Mouse (Mus musculus) frontal cortex, postnatal 25 days (tissue): Measurements from ENCODE around the gene Pabpc4.
"Not testable (repeated sequence)": the region's sequence is repeated elsewhere in the genome, so short reads cannot be mapped to it uniquely, and the experiment has no call there.

Source experiments
- DNase-seq, 2 experiments: peaks; one replicate each; pipeline ENCODE4 v3.0.0; 2022; ENCODE audit warnings: low spot score in 2 of 2

Gene Pabpc4

GRCm38 (mm10) chr4:123247147-123247880 is 14.8 kb upstream of the Pabpc4 start:
- no peak for DNase-seq

GRCm38 (mm10) chr4:123248971-123249567 is 13.1 kb upstream of the Pabpc4 start:
- peak in 1 of 2 experiments; percentile 34 for DNase-seq

GRCm38 (mm10) chr4:123252214-123252613 is 9.9 kb upstream of the Pabpc4 start:
- DNase-seq: no peak

DNA sequence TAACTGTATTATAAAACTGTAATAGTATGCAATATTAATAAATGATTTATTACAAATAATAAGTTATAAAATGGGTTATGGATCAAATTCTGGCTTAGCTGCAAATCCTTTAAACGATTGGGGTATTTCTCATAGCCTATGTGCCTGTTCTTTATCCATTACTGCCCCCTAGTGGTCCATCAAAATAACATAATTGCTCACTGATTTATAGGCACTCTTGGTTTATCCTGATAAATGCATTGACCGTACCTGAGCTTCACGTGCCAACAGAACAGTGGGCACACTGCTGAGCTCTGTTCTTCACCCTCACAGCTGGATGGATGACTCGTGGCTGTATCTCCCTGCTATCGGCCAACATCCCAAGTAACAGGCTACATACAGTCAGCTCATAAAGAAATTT is 7.5 kb upstream of the Pabpc4 start:
- DNase-seq: no peak

- no peak for DNase-seq
Observed at GRCm38 (mm10) chr4:123260071-123260746, 1.9 kb upstream of the Pabpc4 start.

- no peak for DNase-seq
Observed at GRCm38 (mm10) chr4:123271063-123271462, 8.9 kb downstream of the Pabpc4 start.

DNA sequence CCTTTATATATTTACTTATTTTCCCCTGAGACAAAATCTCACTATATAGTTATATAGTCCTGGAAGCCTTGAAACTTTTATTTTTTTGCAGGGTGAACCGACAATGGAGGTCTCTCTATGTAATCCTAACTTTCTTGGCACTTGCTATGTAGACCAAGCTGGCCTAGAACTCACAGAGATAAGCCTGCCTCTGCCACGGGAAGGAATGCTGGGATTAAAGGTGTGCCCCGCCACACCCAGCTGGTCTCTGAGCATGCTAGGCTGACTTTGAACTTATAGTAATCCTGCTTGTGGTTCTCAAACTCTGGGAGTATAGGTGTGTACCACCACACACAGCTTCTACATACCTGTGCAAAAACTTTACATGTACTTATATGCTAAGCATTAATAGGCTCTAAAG is 18.0 kb downstream of the Pabpc4 start:
- no peak for DNase-seq

GRCm38 (mm10) chr4:123282500-123282899 is 20.3 kb downstream of the Pabpc4 start:
- DNase-seq: peak; percentile 66 to 83

GRCm38 (mm10) chr4:123282915-123283674 is 20.9 kb downstream of the Pabpc4 start:
- not testable (repeated sequence) for DNase-seq

DNA sequence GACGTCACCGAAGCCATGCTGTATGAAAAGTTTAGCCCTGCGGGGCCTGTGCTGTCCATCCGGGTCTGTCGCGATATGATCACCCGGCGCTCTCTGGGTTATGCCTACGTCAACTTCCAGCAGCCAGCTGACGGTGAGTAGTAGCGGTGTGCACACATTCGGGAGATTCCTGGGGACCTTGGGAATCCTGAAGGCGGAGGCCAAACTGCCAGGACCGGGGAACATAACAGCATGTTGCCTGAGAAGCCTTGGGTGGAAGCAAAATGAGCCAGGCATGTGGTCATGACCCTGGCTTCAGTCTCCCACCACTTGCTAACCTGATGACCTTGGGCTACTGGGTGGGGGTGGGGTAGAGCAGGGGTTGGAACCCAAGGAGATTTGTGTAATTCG is 21.5 kb downstream of the Pabpc4 start:
- DNase-seq: not testable (repeated sequence)

DNA sequence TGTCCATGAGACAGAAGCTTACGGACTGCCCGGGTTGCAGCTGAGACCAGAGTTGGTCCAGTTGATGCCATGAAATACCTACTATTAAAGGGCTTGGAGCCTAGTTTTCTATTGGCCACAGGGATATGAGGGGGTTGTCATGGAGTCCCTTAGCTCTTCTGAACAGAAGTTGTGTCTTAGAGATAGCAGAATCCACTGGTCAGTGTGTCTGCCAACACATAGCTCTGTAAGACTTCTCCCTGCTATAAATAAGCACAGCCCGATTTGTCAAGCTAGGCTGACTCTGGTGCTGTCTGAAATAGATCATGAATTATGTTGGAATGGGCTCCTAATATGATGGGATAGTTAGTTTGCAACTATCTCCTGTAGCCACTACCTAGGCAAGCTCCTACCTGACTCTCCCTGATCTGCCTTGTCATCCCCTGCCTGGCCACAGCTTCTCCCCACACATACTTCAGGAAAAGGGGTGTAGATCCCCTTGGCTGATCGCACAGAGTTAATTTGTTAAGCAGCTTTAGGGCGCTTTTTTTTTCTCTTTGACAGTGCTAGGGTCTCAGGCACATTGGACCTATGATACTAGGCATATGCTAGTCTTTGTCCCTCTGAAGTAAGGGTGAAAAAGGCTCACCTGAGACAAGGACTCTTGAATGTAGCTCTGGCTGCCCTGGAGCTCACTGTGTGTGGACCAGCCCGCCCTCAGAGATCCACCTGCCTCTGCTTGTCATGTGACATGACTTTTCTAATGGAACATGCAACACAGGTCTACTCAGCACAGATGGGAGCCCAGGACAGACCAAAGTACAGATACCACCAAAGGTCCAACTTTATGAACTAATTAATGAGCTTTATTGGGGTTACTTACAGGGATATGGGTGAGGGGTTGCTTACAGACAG is 22.8 kb downstream of the Pabpc4 start:
- DNase-seq: no peak

DNA sequence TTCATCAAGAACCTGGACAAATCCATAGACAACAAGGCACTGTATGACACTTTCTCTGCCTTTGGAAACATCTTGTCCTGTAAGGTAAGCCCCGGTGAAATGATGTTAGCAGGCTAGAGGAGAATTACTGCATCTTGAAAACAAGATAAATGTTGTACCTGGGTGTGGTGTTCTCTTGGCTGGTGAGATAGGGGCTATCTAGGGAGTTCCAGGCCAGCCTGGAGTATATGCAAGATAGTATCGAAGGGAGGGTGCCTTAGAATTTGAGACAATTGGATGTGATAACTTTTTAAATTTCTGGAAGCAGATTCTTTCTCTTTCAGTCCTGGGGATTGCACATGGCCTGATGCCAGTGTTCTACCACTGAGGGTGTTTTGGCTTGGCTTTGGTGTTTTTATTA is 24.6 kb downstream of the Pabpc4 start:
- DNase-seq: no peak

DNA sequence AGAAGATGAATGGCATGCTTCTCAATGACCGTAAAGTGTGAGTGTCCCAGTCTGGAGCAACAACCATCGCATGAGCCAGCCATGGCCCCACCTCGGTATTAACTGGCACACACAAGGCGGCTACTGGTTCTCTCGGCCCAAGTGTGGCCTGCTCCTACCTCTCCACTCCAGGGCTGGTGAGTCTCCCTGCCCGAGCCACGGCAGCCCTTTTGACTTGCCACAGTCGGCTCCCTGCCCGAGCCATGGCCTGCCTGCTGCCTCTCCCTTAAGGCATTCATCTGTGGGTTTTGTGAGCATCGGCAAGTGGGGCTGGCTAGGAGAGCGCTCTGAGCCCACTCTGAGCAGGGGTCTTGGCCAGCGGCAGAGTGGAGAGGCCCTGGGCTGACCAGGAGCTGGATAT is 26.9 kb downstream of the Pabpc4 start:
- DNase-seq: no peak

DNA sequence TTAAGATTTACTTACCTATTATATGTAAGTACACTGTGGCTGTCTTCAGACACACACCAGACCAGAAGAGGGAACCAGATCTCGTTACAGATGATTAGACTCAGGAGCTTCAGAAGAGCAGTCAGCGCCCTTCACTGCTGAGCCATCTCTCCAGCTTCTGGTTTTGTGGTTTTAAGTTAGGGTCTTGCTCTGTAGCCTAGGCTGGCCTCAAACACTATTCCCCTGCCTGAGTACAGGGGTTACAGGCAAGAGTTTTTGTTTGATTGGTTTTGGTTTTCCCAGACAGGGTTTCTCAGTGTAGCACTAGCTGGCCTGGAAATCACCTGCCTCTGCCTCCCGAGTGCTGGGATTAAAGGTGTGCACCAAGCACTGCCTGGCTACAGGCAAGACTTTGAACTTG is 30.2 kb downstream of the Pabpc4 start:
- no peak for DNase-seq

- no peak for DNase-seq
Observed at GRCm38 (mm10) chr4:123292989-123293388, 30.8 kb downstream of the Pabpc4 start.

GRCm38 (mm10) chr4:123293661-123294443 is 31.7 kb downstream of the Pabpc4 start:
- no peak for DNase-seq

DNA sequence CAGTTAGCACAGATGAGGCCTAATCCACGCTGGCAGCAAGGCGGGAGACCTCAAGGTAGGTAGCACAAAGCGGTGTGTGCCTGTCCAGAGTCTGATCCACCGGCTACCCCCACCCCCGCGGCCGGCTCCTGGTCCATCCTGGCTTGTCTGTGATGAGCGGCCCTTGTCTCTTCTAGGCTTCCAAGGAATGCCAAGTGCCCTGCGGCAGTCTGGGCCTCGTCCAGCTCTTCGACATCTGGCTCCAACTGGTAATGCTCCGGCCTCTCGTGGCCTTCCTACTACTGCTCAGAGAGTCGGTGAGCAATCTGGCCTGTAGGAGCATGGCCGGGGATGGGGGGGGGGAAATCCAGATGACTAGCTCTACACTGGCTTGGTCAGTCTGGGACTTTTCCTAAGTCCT is 32.9 kb downstream of the Pabpc4 start:
- DNase-seq: not testable (repeated sequence)

DNA sequence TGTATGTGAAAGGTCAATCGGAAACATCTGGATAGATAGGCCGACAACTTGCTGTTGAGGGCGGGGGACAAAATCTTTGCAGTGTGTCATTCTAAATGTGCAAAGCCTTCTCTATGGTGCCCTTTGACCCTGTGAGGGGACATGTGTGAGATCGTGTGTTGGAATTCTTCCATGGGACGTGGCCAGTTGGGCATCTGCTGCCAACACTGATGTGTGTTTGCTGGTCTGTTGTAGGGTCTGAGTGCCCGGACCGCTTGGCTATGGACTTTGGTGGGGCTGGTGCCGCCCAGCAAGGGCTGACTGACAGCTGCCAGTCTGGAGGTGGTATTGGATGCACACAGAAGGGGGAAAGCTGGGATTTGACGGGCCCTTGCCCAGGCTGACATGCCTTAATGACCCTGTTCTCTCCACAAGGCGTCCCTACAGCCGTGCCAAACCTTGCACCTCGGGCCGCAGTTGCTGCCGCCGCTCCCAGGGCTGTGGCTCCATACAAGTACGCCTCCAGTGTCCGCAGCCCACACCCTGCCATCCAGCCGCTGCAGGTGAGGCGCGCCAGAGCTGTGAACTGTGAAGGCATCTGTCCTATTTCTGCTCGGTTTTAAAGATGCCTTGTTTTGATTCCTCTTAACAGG is 33.5 kb downstream of the Pabpc4 start:
- no peak for DNase-seq

DNA sequence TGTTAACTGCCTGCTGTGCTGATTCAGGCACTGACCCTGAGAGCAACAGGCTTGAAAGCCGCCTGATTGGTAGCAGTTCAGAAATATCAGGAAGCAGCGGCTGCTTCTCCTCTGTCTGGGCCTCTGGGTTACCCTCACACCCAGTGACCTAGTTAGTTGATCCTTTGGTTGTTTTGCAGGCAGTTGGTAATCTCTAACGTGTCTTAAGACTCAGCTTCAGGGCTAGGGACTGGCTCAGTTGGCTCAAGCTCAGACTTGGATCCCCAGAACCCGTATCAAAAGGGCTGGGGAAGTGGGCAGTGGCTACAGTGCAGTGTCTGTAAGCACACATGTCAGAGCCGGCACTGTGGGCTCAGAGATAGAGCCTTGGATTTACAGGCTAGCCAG is 34.0 kb downstream of the Pabpc4 start:
- no peak for DNase-seq
